Mouse (Mus musculus): Measurements from ENCODE around the gene Apol9b. TPM values are rescaled to one million over a fixed set of nuclear protein-coding genes. Genes with fewer than 3 reads are reported as not detected.
"Not testable (repeated sequence)": the region's sequence is repeated elsewhere in the genome, so short reads cannot be mapped to it uniquely, and the experiment has no call there.

Apol9b gene
- polyA plus RNA-seq, 1 experiment from 2014 or later, result not detected

- ATAC-seq (ENCODE audit: low FRiP score, low read depth); H3K27ac ChIP-seq (replicated peaks); H3K9ac ChIP-seq; H3K4me1 ChIP-seq (replicated peaks); H3K4me3 ChIP-seq; H3K36me3 ChIP-seq; H3K27me3 ChIP-seq; H3K9me3 ChIP-seq; H3K4me2 ChIP-seq: not testable (repeated sequence)
- 87% methylated on average over 3 of the region's 3 CpGs for WGBS
Measured at GRCm38 (mm10) chr15:77727745-77728144, 1.1 kb upstream of the Apol9b start.

GRCm38 (mm10) chr15:77731605-77732004, 2.8 kb downstream of the Apol9b start:
- Histone ChIP-seq H3K27ac (replicated peaks) (no peak overlapping the region), H3K9me3 (no peaks in the 10 kb centered on the region), H3K27me3 (no peaks in the 10 kb centered on the region), H3K4me2 (no peak overlapping the region), H3K36me3 (no peaks in the 10 kb centered on the region), H3K4me1 (replicated peaks) (no peaks in the 10 kb centered on the region), H3K4me3 (no peak overlapping the region), H3K9ac (no peak overlapping the region)
- 89% methylated on average over 5 of the region's 5 CpGs for WGBS
- ATAC-seq (ENCODE audit: low FRiP score, low read depth), result no peak

GRCm38 (mm10) chr15:77732851-77733250, 4.0 kb downstream of the Apol9b start:
- not testable (repeated sequence) for H3K4me3 ChIP-seq; H3K4me2 ChIP-seq; ATAC-seq (ENCODE audit: low FRiP score, low read depth); H3K36me3 ChIP-seq; H3K27ac ChIP-seq (replicated peaks); H3K4me1 ChIP-seq (replicated peaks); H3K27me3 ChIP-seq; H3K9ac ChIP-seq; H3K9me3 ChIP-seq
- 71% methylated on average over 10 of the region's 10 CpGs for WGBS

GRCm38 (mm10) chr15:77733380-77733779, 4.5 kb downstream of the Apol9b start:
- not testable (repeated sequence) for H3K9ac ChIP-seq; H3K9me3 ChIP-seq; ATAC-seq (ENCODE audit: low FRiP score, low read depth); H3K4me2 ChIP-seq; H3K27ac ChIP-seq (replicated peaks); H3K36me3 ChIP-seq; H3K27me3 ChIP-seq; H3K4me3 ChIP-seq; H3K4me1 ChIP-seq (replicated peaks)
- 68% methylated on average over 8 of the region's 8 CpGs for WGBS

GRCm38 (mm10) chr15:77733903-77734302, 5.1 kb downstream of the Apol9b start:
- H3K27me3 ChIP-seq, result not testable (repeated sequence)

GRCm38 (mm10) chr15:77740511-77741297, 11.9 kb downstream of the Apol9b start:
- 76% methylated on average over 9 of the region's 9 CpGs for WGBS
- Histone ChIP-seq H3K9ac (no peak overlapping the region), H3K27me3 (no peaks in the 10 kb centered on the region), H3K9me3 (no peaks in the 10 kb centered on the region), H3K4me2 (no peak overlapping the region), H3K36me3 (no peaks in the 10 kb centered on the region), H3K27ac (replicated peaks) (no peak overlapping the region), H3K4me1 (replicated peaks) (no peaks in the 10 kb centered on the region), H3K4me3 (no peak overlapping the region)
- ATAC-seq (ENCODE audit: low FRiP score, low read depth), result no peak

More at GRCm38 (mm10) chr15:77733903-77734302, 5.1 kb downstream of the Apol9b start:
- not testable (repeated sequence) for ATAC-seq (ENCODE audit: low FRiP score, low read depth); H3K4me1 ChIP-seq (replicated peaks); H3K4me3 ChIP-seq; H3K9me3 ChIP-seq; H3K9ac ChIP-seq; H3K27ac ChIP-seq (replicated peaks); H3K4me2 ChIP-seq; H3K36me3 ChIP-seq
- 65% methylated on average over 4 of the region's 4 CpGs for WGBS

- WGBS, result 89% methylated on average over 6 of the region's 6 CpGs
- H3K27ac ChIP-seq (replicated peaks); ATAC-seq (ENCODE audit: low FRiP score, low read depth): not testable (repeated sequence)
Measured at GRCm38 (mm10) chr15:77741556-77741955, 12.7 kb downstream of the Apol9b start.

GRCm38 (mm10) chr15:77744632-77745031, 15.8 kb downstream of the Apol9b start:
- Histone ChIP-seq H3K4me3 (no peak overlapping the region), H3K27ac (replicated peaks) (no peak overlapping the region), H3K9ac (no peak overlapping the region), H3K4me1 (replicated peaks) (no peaks in the 10 kb centered on the region), H3K27me3 (no peaks in the 10 kb centered on the region), H3K36me3 (no peaks in the 10 kb centered on the region), H3K4me2 (no peak overlapping the region), H3K9me3 (no peaks in the 10 kb centered on the region)
- WGBS, result 50% methylated on average over 5 of the region's 5 CpGs
- ATAC-seq (ENCODE audit: low FRiP score, low read depth), result no peak

More at GRCm38 (mm10) chr15:77741556-77741955, 12.7 kb downstream of the Apol9b start:
- not testable (repeated sequence) for H3K36me3 ChIP-seq; H3K9me3 ChIP-seq; H3K27me3 ChIP-seq; H3K4me2 ChIP-seq; H3K9ac ChIP-seq; H3K4me3 ChIP-seq; H3K4me1 ChIP-seq (replicated peaks)

- no peaks in the 10 kb centered on the region for H3K4me1 ChIP-seq (replicated peaks)
- ATAC-seq (ENCODE audit: low FRiP score, low read depth), result no peak
- no peak overlapping the region for H3K9ac ChIP-seq
- no peak overlapping the region for H3K4me3 ChIP-seq
- no peak overlapping the region for H3K27ac ChIP-seq (replicated peaks)
- no peaks in the 10 kb centered on the region for H3K9me3 ChIP-seq
- no peaks in the 10 kb centered on the region for H3K27me3 ChIP-seq
- no peaks in the 10 kb centered on the region for H3K36me3 ChIP-seq
- H3K4me2 ChIP-seq, result no peak overlapping the region
Measured at GRCm38 (mm10) chr15:77745081-77745480, 16.2 kb downstream of the Apol9b start.

- H3K36me3 ChIP-seq, result no peaks in the 10 kb centered on the region
- ATAC-seq (ENCODE audit: low FRiP score, low read depth), result no peak
- no peak overlapping the region for H3K9ac ChIP-seq
- WGBS, result 86% methylated on average over 1 of the region's 1 CpGs
- no peak overlapping the region for H3K4me2 ChIP-seq
- no peaks in the 10 kb centered on the region for H3K4me1 ChIP-seq (replicated peaks)
- no peaks in the 10 kb centered on the region for H3K27me3 ChIP-seq
- H3K9me3 ChIP-seq, result no peaks in the 10 kb centered on the region
- no peak overlapping the region for H3K4me3 ChIP-seq
- no peak overlapping the region for H3K27ac ChIP-seq (replicated peaks)
Measured at GRCm38 (mm10) chr15:77746326-77746725, 17.5 kb downstream of the Apol9b start.

- no peak for ATAC-seq (ENCODE audit: low FRiP score, low read depth)
- no peaks in the 10 kb centered on the region for H3K9me3 ChIP-seq
- no peak overlapping the region for H3K9ac ChIP-seq
- H3K27ac ChIP-seq (replicated peaks), result no peak overlapping the region
- no peaks in the 10 kb centered on the region for H3K27me3 ChIP-seq
- no peaks in the 10 kb centered on the region for H3K4me1 ChIP-seq (replicated peaks)
- no peak overlapping the region for H3K4me3 ChIP-seq
- H3K4me2 ChIP-seq, result no peak overlapping the region
- WGBS, result 85% methylated on average over 3 of the region's 3 CpGs
- no peaks in the 10 kb centered on the region for H3K36me3 ChIP-seq
Measured at GRCm38 (mm10) chr15:77748414-77748813, 19.6 kb downstream of the Apol9b start.

- Histone ChIP-seq H3K27ac (replicated peaks) (no peak overlapping the region), H3K9me3 (no peaks in the 10 kb centered on the region), H3K36me3 (no peaks in the 10 kb centered on the region), H3K4me1 (replicated peaks) (no peaks in the 10 kb centered on the region), H3K27me3 (no peaks in the 10 kb centered on the region), H3K4me3 (no peak overlapping the region), H3K9ac (no peak overlapping the region), H3K4me2 (no peak overlapping the region)
- no peak for ATAC-seq (ENCODE audit: low FRiP score, low read depth)
- 79% methylated on average over 10 of the region's 10 CpGs for WGBS
Measured at GRCm38 (mm10) chr15:77749717-77750116, 20.9 kb downstream of the Apol9b start.

- H3K27me3 ChIP-seq, result no peaks in the 10 kb centered on the region
- ATAC-seq (ENCODE audit: low FRiP score, low read depth), result no peak
Measured at GRCm38 (mm10) chr15:77750461-77750860, 21.6 kb downstream of the Apol9b start.

More at GRCm38 (mm10) chr15:77750461-77750860, 21.6 kb downstream of the Apol9b start:
- Histone ChIP-seq H3K36me3 (no peaks in the 10 kb centered on the region), H3K4me1 (replicated peaks) (no peaks in the 10 kb centered on the region), H3K4me3 (no peak overlapping the region), H3K27ac (replicated peaks) (no peak overlapping the region), H3K9ac (no peak overlapping the region), H3K9me3 (no peaks in the 10 kb centered on the region), H3K4me2 (no peak overlapping the region)
- 43% methylated on average over 1 of the region's 1 CpGs for WGBS
